Mouse (Mus musculus) right cerebral cortex, postnatal 10 days (tissue): ENCODE data around the gene H2-K1.
"Not testable (repeated sequence)": the region's sequence is repeated elsewhere in the genome, so short reads cannot be mapped to it uniquely, and the experiment has no call there.

Experiments used
- DNase-seq, 2 experiments: peaks; one replicate each; pipeline ENCODE4 v3.0.0; 2021; ENCODE audit warnings: low spot score in 2 of 2

The H2-K1 gene

GRCm38 (mm10) chr17:33954646-33955554 is 45.2 kb downstream of the H2-K1 start:
- peak in 1 of 2 experiments; percentile 52 for DNase-seq

GRCm38 (mm10) chr17:33953961-33954565 is 46.1 kb downstream of the H2-K1 start:
- DNase-seq, result no peak

- DNase-seq, result peak in 1 of 2 experiments; percentile 21
Observed at GRCm38 (mm10) chr17:33953310-33953709, 46.8 kb downstream of the H2-K1 start.

- DNase-seq, result peak in 1 of 2 experiments; percentile 20
Observed at GRCm38 (mm10) chr17:33952879-33953278, 47.3 kb downstream of the H2-K1 start.

GRCm38 (mm10) chr17:33952015-33952414 is 48.1 kb downstream of the H2-K1 start:
- not testable (repeated sequence) for DNase-seq

- peak; percentile 89 for DNase-seq
Observed at GRCm38 (mm10) chr17:33951021-33951946, 48.9 kb downstream of the H2-K1 start, which contains the start of gene B3galt4. Gene B3galt4 (minus strand): TSS chr17:33951488.

- no peak for DNase-seq
Observed at GRCm38 (mm10) chr17:33950131-33950625, 50.0 kb downstream of the H2-K1 start.

- no peak for DNase-seq
Observed at GRCm38 (mm10) chr17:33948905-33949537, 51.1 kb downstream of the H2-K1 start.

- DNase-seq, result no peak
Observed at GRCm38 (mm10) chr17:33948090-33948904, 51.9 kb downstream of the H2-K1 start.

- no peak for DNase-seq
Observed at GRCm38 (mm10) chr17:33947430-33948089, 52.6 kb downstream of the H2-K1 start.
